Mouse (Mus musculus) right cerebral cortex, postnatal 25 days (tissue): ENCODE results near the gene Pou5f2.

Experiments
- DNase-seq: peaks from one replicate; pipeline ENCODE4 v3.0.0; 2022

Pou5f2 gene

GRCm38 (mm10) chr13:78024683-78025294, at the start of gene Pou5f2:
Pou5f2 (plus strand) TSS chr13:78024902.
- no peak for DNase-seq

DNA sequence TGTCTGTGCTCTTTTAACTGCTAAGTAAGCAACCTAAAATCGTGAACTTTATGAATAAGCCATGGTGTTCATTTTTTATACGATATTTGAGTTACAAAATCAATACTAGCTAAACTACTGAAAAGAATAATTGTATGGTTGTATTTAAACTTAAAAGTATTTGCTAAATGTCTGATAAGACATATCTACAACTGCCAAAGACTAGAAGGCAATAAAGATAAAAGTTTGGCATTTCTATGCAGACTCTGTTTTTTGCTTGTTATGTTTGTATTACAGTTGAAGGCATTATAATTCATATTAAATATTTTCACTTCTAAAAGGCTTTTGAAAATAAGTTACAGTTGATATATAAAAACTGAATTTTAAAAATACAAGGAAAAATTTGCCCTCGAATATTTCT, 48.5 kb upstream of the Pou5f2 start:
- no peak for DNase-seq

DNA sequence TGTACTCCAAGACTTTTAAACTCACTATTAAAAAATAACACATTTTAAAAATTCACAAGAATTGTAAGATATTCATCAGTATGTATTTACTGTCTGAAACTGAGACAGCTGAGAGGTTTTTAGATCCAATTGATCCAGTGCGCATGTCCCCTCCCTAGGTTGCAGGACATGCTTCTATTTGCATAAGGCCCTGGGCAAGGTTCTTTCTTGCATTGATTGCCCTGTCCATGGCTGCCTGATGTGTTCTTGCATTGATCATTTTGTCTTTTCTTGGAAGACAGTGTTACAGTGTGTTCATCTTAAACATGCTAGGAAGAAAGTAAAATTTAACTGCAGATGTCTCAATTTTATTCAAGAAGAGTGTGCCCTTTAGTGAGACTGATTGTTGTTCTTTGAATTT, 47.6 kb upstream of the Pou5f2 start:
- DNase-seq = no peak

DNA sequence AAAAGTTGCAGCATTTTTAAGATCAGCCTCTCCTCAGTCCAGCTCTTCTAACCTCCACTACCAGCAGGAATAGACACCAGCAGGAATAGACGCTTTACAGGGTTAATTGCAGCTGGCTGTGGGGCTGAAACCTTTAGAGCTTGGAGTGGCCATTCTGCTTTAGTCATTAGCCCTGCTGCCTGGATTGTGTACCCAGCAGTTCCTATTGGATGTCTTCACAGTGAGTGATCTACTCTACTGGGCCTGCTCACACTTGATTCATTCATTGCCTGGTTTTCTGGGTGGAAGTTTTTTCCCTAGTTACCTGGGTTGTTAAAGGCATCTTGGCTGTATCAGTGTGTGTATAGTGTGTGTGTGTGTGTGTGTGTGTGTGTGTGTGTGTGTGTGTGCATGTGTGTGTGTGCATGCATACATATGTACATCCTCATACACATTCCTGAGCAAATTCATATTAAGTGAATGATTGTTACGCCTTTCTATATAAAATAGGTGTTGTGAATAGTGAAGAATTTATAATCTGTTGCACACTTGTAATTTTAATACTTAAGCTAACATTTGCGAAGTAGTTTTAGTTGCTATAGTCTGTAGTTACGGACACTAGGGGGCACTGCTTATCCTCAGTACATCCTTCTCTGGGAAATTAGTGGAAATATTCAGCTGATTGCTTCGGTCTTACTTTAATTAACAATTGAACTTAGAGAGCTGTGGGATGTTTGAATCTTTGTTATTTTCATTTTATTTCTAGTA, 42.4 kb upstream of the Pou5f2 start:
- DNase-seq = no peak

DNA sequence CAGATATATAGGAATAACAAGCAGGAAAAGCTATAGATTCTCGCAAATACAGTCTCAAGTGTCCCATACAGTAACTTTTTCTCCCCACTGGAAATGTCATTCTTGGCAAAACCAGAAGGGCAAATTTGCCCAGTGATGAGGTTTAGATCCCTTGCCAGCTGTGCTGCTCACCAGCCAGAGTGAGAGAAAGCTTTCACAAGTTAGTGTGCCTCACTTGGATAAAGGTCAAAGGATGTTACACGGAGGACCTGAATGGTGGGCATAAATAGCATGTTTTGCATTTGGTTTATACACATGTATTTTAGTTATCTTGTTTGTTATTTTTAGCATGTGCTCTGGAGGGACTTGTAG, 41.9 kb upstream of the Pou5f2 start:
- no peak for DNase-seq

DNA sequence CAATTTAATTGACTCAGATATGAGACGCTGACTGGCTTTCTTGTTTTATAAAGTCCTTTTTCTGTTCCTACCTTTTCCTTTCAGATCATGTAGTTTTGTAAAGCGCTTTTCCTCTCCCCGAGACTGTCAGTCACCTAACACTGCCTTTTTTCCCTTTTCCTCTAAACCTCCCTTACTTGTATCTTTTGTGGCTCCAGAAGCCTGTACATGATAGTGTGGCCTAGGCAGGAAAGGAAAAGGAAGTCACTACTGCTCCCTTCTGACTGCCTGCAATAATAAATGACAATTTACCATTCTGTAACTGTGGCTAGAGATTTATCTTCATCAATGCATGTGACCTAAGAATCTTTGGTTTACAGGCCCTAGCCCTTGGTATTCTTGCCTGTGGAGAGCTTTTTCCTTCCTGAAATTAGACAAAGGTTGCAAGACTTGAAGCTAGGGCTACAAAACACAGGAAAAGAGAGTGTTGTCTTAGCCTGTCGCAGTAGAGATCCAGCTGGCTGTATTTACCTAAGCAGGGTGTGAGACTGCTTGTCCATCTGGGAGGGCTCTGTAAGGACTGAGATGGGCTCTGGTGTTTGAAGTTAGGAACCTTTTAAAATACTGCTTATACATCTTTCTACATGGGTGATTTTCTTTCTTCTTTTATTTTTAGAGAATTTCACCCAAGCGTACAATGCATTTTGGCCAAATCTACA, 33.4 kb upstream of the Pou5f2 start:
- no peak for DNase-seq

- DNase-seq = no peak
These were observed 20.1 kb upstream of the Pou5f2 start for GRCm38 (mm10) chr13:78004649-78005048.

- DNase-seq = no peak
These were observed 19.4 kb upstream of the Pou5f2 start for GRCm38 (mm10) chr13:78005344-78005743.

- no peak for DNase-seq
These were observed 14.5 kb upstream of the Pou5f2 start for GRCm38 (mm10) chr13:78010176-78010575.

DNA sequence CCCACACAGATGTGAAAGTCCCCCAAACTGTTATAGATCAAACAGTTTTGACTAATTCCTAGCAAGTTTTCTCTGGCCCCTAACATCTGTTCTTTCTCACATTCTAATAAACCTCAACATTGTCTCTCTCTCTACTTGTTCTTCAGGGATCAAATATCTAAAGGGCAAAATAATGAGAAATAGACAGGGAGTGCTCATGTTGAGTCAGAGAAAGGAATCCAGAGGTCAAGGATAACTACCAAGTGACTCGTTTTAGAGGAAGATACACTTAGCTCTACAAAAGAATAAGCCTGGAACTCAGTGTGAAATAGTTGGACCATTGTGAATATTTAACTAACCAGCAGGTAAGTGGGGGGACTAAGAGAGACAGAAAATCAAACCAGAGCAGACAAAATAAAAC, 8.1 kb downstream of the Pou5f2 start:
- no peak for DNase-seq

DNA sequence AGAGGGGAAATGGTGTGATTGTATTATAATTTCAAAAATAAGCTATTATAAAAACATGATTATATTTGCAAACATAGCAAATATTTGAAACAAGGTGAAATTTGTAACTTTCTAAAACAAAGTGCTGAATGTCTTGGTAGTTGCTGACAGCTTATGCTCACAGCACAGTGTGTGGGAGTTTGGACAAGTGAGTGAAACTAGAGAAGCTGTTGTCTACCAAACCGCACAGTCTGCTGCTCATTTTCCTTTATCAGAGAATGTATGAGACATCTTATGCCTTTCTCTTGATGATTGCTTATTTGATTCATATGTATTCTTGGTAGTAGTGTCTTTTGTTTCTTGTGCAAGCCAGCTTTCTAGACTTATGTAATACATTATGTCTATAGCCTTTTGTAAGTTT, 12.5 kb downstream of the Pou5f2 start:
- no peak for DNase-seq

DNA sequence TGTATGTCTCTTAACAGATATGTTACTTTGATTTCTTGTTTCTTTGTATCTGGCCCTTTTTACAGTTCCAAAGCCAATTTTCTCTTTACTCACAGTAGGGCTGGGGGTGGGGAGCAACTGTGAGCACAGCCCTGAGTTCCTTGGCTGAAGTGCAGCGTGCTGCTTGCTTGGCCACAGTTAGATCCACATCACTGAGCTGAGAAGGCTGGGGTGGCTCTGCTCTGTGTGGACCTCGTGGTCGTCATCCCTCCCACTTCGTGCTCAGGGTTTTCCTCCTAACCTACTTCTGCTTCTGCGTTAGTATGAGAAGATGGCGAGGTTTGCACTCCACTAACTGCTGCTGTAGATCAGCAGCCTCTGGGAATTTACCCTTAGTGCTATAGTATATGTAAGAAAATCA, 18.5 kb downstream of the Pou5f2 start:
- no peak for DNase-seq

DNA sequence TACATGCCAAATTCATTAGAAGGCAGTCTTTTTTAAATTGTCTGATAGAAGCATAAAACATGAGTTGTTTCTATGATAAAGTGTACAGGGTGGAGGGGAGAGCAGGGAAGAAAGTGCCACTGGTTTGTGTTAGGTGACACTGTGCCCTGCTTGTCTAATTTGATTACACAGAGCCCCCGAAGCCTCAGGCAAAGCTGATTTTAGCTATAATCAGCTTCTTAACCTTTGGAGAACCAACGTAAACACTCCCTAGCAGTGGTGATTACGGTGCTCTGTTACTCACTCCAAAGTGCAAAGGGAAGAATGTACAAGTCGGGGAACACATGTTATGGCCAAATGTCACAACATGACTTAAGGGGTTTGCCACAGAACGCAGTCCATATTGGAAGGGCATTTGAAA, 20.4 kb downstream of the Pou5f2 start:
- no peak for DNase-seq
